Mouse (Mus musculus): ENCODE results near the gene Lrrc36. TPM values are rescaled to one million over a fixed set of nuclear protein-coding genes. Genes with fewer than 3 reads are reported as not detected.

Lrrc36 gene
- polyA plus RNA-seq, 1 experiment from 2014 or later: 0.09 TPM

DNA sequence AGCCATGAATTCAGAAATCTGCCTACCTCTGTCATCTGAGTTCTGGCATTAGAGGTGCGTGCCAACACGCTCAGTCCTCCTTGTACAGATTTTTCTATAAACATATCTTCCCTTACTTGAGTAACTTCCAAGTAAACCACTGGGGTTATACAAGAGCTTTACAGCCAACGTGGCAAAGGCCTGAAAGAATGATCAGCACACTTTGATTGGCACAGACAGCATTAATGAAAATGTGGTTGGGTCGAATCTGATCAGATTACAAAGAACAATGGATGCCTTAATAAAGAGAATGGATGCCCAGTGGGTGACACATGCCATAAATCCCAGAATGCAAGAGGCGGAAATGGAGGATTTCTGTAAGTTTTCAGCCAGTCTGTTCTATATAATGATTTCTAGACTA, 22.8 kb downstream of the Lrrc36 start:
- Histone ChIP-seq H3K36me3 (ENCODE audit: control insufficient read depth, insufficient read depth) (no peaks in the 10 kb centered on the region), H3K27me3 (ENCODE audit: control insufficient read depth, insufficient read depth, low read depth, low read length) (peaks cover 6% of the 10 kb centered on the region; the same call in 1 of the 2 replicates), H3K27ac (ENCODE audit: low read length) (no peak overlapping the region), H3K4me1 (ENCODE audit: control insufficient read depth, low read depth, low read length) (no peaks in the 10 kb centered on the region), H3K9me3 (replicated peaks; ENCODE audit: control insufficient read depth, low read length) (no peaks in the 10 kb centered on the region), H3K9ac (ENCODE audit: low read depth, low read length) (no peak overlapping the region), H3K4me3 (ENCODE audit: low read depth, low read length) (no peak overlapping the region), H3K4me2 (ENCODE audit: low read depth, low read length) (no peak overlapping the region)
- no peak for ATAC-seq (ENCODE audit: low read depth)
- 47% methylated on average over 5 of the region's 5 CpGs for WGBS (ENCODE audit: insufficient replicate concordance)

DNA sequence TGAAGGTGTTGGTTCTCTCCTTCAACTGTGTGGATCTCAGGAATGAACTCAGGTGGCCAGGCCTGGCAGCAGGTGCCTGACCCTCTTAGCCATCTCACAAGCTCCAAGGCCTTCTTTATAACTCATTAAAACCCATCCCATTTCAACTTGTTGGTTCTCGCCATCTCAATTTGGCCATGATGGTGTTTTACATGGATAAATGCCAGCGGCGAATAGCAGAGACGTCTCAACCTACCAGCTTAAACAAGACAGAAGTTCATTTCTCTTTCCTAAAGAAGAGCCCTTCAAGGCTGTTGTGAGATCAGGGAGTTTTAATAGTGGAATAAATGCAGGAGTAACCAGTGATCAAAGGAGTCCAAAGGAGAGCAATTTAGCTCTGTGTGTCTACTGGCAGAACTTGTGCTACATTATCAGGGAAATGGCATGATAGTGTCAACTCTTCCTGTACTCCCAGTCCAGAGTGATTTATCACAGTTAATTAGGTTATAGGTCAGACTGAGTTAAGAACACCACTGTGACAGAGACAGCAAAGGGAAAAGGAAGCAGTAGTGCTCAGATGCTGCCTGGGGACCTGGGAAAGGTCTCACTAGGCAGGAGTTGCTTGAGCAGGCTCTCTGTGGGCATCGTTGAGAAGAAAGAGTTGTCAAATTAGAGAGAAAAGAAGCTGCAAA, 23.8 kb downstream of the Lrrc36 start:
- H3K9me3 ChIP-seq (replicated peaks; ENCODE audit: control insufficient read depth, low read length): no peaks in the 10 kb centered on the region
- no peak overlapping the region for H3K4me3 ChIP-seq (ENCODE audit: low read depth, low read length)
- no peaks in the 10 kb centered on the region for H3K36me3 ChIP-seq (ENCODE audit: control insufficient read depth, insufficient read depth)
- no peak overlapping the region for H3K9ac ChIP-seq (ENCODE audit: low read depth, low read length)
- peaks cover 6% of the 10 kb centered on the region; the same call in 1 of the 2 replicates for H3K27me3 ChIP-seq (ENCODE audit: control insufficient read depth, insufficient read depth, low read depth, low read length)
- no peak overlapping the region for H3K27ac ChIP-seq (ENCODE audit: low read length)
- no peak overlapping the region for H3K4me2 ChIP-seq (ENCODE audit: low read depth, low read length)
- WGBS (ENCODE audit: insufficient replicate concordance): 63% methylated on average over 5 of the region's 5 CpGs
- H3K4me1 ChIP-seq (ENCODE audit: control insufficient read depth, low read depth, low read length): no peaks in the 10 kb centered on the region
- ATAC-seq (ENCODE audit: low read depth): no peak

DNA sequence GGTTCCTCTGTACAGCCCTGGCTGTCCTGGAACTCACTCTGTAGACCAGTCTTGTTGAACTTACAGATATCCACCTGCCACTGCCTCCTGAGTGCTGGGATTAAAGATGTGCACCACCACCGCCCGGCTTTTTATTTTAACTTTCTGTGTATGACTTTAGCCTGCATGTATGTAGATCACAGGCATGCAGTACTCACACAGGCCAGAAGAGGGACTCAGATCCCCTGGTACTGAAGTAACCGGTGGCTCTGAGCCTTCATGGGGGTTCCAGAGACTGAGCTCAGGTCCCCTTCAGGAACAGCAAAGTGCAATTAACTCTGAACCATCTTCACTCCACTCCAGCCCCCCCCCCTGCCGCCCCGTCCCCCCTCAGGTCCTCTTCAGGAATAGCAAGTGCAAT, 25.5 kb downstream of the Lrrc36 start:
- ATAC-seq (ENCODE audit: low read depth): no peak
- no peaks in the 10 kb centered on the region for H3K36me3 ChIP-seq (ENCODE audit: control insufficient read depth, insufficient read depth)
- no peak overlapping the region for H3K9ac ChIP-seq (ENCODE audit: low read depth, low read length)
- H3K27me3 ChIP-seq (ENCODE audit: control insufficient read depth, insufficient read depth, low read depth, low read length): peaks cover 3% of the 10 kb centered on the region; the same call in 1 of the 2 replicates
- H3K9me3 ChIP-seq (replicated peaks; ENCODE audit: control insufficient read depth, low read length): no peaks in the 10 kb centered on the region
- no peak overlapping the region for H3K4me2 ChIP-seq (ENCODE audit: low read depth, low read length)
- H3K4me3 ChIP-seq (ENCODE audit: low read depth, low read length): no peak overlapping the region
- H3K27ac ChIP-seq (ENCODE audit: low read length): no peak overlapping the region
- whole genome bisulfite sequencing (ENCODE audit: insufficient replicate concordance): 50% methylated on average over 5 of the region's 5 CpGs
- H3K4me1 ChIP-seq (ENCODE audit: control insufficient read depth, low read depth, low read length): peaks cover 1% of the 10 kb centered on the region; the same call in 1 of the 2 replicates

DNA sequence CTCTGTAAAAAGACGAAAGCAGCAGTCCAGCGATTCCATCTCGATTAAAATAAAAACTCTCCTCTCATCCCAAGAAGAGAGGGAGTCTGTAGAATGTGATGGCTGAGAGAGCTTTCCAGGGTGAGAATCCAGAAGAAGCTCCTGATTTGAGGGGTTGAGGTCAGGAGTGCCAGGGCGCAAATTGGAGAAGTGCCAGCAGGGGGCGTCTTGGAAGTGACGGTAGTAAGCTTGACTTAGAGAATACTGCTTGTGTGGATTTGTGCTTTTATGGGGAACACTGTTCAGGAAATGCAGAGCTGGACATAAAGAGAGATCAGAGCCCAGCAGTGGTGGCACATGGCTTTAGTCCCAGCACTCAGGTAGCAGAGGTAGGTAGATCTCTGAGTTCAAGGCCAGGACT, 28.1 kb downstream of the Lrrc36 start:
- Histone ChIP-seq H3K9ac (ENCODE audit: low read depth, low read length) (no peak overlapping the region), H3K36me3 (ENCODE audit: control insufficient read depth, insufficient read depth) (no peaks in the 10 kb centered on the region), H3K4me1 (ENCODE audit: control insufficient read depth, low read depth, low read length) (peaks cover 13% of the 10 kb centered on the region), H3K27ac (ENCODE audit: low read length) (no peak overlapping the region), H3K9me3 (replicated peaks; ENCODE audit: control insufficient read depth, low read length) (no peaks in the 10 kb centered on the region), H3K27me3 (ENCODE audit: control insufficient read depth, insufficient read depth, low read depth, low read length) (peaks cover 3% of the 10 kb centered on the region; the same call in 1 of the 2 replicates), H3K4me2 (ENCODE audit: low read depth, low read length) (no peak overlapping the region), H3K4me3 (ENCODE audit: low read depth, low read length) (no peak overlapping the region)
- WGBS (ENCODE audit: insufficient replicate concordance): 5% methylated on average over 6 of the region's 6 CpGs
- no peak for ATAC-seq (ENCODE audit: low read depth)

DNA sequence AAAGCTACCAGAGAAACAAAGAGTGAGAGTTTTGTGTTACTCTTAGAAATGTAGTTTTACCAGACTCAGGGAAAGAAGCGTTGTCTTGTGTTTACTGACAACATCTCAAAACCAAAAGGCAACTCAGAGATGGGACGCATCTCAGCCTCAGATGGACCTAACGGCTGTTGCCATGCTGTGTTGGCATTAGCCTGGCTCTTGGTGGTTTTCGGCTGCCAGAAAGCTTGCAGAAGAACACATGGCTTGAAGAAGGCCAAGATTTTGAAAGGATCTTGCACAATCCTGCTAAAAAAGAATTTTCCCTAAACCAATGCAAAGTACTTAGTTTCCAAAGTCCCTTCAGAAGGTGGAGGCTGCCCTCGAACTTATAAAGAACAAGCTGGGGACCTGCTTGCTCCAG, 29.3 kb downstream of the Lrrc36 start:
- no peak for ATAC-seq (ENCODE audit: low read depth)
- Histone ChIP-seq H3K27me3 (ENCODE audit: control insufficient read depth, insufficient read depth, low read depth, low read length) (no peaks in the 10 kb centered on the region), H3K36me3 (ENCODE audit: control insufficient read depth, insufficient read depth) (no peaks in the 10 kb centered on the region), H3K4me1 (ENCODE audit: control insufficient read depth, low read depth, low read length) (peaks cover 22% of the 10 kb centered on the region), H3K27ac (ENCODE audit: low read length) (no peak overlapping the region), H3K9me3 (replicated peaks; ENCODE audit: control insufficient read depth, low read length) (no peaks in the 10 kb centered on the region), H3K4me3 (ENCODE audit: low read depth, low read length) (no peak overlapping the region), H3K9ac (ENCODE audit: low read depth, low read length) (no peak overlapping the region), H3K4me2 (ENCODE audit: low read depth, low read length) (no peak overlapping the region)
- 79% methylated on average over 5 of the region's 5 CpGs for WGBS (ENCODE audit: insufficient replicate concordance)

DNA sequence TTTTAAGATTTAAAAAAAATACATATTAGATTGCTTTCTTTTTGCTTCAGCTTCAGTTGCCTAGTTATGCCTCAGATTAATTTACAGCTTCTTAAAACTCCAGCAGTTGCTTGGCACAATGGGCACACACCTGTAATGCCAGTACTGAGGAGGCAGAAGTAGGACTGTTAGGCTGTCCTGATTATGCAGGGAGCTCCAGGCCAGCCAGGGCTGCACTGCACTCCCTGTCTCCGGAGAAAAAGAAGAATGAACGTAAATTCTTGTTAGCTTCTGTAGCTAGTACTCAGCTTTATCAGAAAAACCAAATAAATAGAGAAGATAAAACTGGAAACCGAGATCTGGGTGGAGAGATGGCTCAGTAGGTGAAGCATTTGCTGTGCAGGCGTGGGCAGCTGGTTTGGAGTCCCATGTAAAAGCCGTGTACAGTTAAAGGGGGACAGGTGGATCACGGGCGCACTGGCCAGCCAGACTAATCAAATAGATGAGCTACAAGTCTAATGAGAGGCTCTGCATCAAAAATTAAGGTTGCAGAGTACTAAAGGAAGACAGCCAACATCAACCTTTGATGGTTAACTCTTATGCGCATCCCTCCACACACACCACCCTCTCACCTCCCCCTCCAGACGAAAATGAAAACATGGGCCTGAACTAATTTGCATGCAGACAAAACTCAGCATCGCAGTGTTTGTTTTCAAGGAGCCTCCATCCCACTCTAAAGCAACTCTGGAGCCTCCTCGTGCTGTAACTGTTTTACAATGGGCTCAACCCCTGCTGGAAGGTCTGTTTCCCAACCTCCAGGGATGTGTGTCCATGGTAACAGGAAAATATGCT, 32.1 kb downstream of the Lrrc36 start:
- Histone ChIP-seq H3K4me3 (ENCODE audit: low read depth, low read length) (no peak overlapping the region), H3K27ac (ENCODE audit: low read length) (peak overlapping the region; percentile 3; the same call in 1 of the 2 replicates), H3K9me3 (replicated peaks; ENCODE audit: control insufficient read depth, low read length) (no peaks in the 10 kb centered on the region), H3K4me2 (ENCODE audit: low read depth, low read length) (no peak overlapping the region), H3K4me1 (ENCODE audit: control insufficient read depth, low read depth, low read length) (peaks cover 35% of the 10 kb centered on the region), H3K27me3 (ENCODE audit: control insufficient read depth, insufficient read depth, low read depth, low read length) (no peaks in the 10 kb centered on the region), H3K9ac (ENCODE audit: low read depth, low read length) (no peak overlapping the region), H3K36me3 (ENCODE audit: control insufficient read depth, insufficient read depth) (no peaks in the 10 kb centered on the region)
- no peak for ATAC-seq (ENCODE audit: low read depth)
- WGBS (ENCODE audit: insufficient replicate concordance): 35% methylated on average over 11 of the region's 11 CpGs

DNA sequence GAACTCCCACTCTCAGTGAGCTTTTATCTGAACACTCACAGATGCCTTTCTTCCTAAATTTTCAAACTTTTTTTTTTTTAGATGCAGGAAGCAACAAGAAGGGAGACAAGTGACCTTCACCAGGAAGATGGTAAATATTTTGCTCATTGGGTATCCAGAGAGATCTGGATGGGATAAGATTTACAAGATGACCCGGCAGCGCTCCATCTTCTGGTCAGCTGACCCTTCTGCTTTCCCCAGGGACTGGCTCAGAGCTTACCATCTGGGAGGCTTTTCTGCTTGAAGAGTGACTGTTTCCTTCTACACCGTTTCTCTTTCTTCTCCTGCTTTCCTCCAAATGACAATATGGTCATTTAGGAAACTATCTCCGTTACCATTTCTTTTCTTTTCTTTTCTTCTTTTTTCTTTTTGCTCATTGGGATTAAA, 32.8 kb downstream of the Lrrc36 start:
- Histone ChIP-seq H3K9me3 (replicated peaks; ENCODE audit: control insufficient read depth, low read length) (no peaks in the 10 kb centered on the region), H3K9ac (ENCODE audit: low read depth, low read length) (no peak overlapping the region), H3K4me1 (ENCODE audit: control insufficient read depth, low read depth, low read length) (peaks cover 35% of the 10 kb centered on the region), H3K4me2 (ENCODE audit: low read depth, low read length) (no peak overlapping the region), H3K36me3 (ENCODE audit: control insufficient read depth, insufficient read depth) (no peaks in the 10 kb centered on the region), H3K27ac (ENCODE audit: low read length) (no peak overlapping the region; the same call in 1 of the 2 replicates), H3K27me3 (ENCODE audit: control insufficient read depth, insufficient read depth, low read depth, low read length) (no peaks in the 10 kb centered on the region), H3K4me3 (ENCODE audit: low read depth, low read length) (no peak overlapping the region)
- WGBS (ENCODE audit: insufficient replicate concordance): 60% methylated on average over 4 of the region's 4 CpGs
- no peak for ATAC-seq (ENCODE audit: low read depth)

DNA sequence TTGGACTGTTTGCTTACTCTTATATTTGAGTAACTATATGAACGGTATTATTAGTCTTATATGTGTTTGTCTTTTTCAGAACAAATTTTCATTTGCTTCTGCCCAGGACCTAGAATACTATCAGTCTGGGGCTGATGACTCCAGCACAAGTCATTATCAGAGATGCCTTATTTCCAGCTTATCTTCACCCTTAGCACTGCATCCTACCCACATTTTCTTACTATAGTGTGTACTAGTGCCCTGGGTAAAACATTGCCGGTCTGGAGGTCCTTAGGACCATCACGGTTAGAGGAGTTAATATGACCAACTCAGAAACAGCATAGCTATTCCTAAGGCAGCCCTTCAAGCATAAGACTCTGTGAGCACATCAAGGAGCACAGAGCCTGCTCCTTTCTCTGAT, 34.8 kb downstream of the Lrrc36 start:
- 0 out of 2 replicates have a peak overlapping the region, but pooled peaks have one; percentile 14 for H3K4me3 ChIP-seq (ENCODE audit: low read depth, low read length)
- H3K9ac ChIP-seq (ENCODE audit: low read depth, low read length): peak overlapping the region; percentile 43
- H3K27ac ChIP-seq (ENCODE audit: low read length): peak overlapping the region; percentile 84
- peak overlapping the region; percentile 50 for H3K4me2 ChIP-seq (ENCODE audit: low read depth, low read length)
- H3K36me3 ChIP-seq (ENCODE audit: control insufficient read depth, insufficient read depth): no peaks in the 10 kb centered on the region
- H3K4me1 ChIP-seq (ENCODE audit: control insufficient read depth, low read depth, low read length): peaks cover 38% of the 10 kb centered on the region
- ATAC-seq (ENCODE audit: low read depth): peak; percentile 97
- no peaks in the 10 kb centered on the region; the same call in 1 of the 2 replicates for H3K27me3 ChIP-seq (ENCODE audit: control insufficient read depth, insufficient read depth, low read depth, low read length)
- 29% methylated on average over 3 of the region's 3 CpGs for WGBS (ENCODE audit: insufficient replicate concordance)
- no peaks in the 10 kb centered on the region for H3K9me3 ChIP-seq (replicated peaks; ENCODE audit: control insufficient read depth, low read length)

DNA sequence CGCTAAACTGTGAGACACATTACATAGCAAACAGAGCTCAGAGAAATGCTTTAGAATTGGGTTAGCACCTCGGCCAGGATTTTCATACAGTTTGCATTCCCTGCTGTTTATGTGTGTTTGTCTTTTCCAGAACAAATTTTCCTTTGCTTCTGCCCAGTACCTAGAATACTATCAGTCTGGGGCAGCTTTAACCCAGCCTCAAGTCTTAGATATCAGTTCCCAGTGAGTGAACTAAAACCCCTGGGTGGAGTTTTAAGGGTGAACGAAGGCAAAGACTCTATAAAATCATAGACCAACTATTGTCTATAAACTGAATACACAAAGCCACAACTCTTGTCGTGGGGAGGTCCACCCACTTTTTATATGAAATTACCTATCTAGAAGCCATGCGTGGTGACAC, 35.2 kb downstream of the Lrrc36 start:
- Histone ChIP-seq H3K9ac (ENCODE audit: low read depth, low read length) (peak overlapping the region; percentile 43), H3K4me3 (ENCODE audit: low read depth, low read length) (0 out of 2 replicates have a peak overlapping the region, but pooled peaks have one; percentile 14), H3K36me3 (ENCODE audit: control insufficient read depth, insufficient read depth) (no peaks in the 10 kb centered on the region), H3K27ac (ENCODE audit: low read length) (peak overlapping the region; percentile 84), H3K27me3 (ENCODE audit: control insufficient read depth, insufficient read depth, low read depth, low read length) (no peaks in the 10 kb centered on the region; the same call in 1 of the 2 replicates), H3K4me2 (ENCODE audit: low read depth, low read length) (peak overlapping the region; percentile 50), H3K4me1 (ENCODE audit: control insufficient read depth, low read depth, low read length) (peaks cover 38% of the 10 kb centered on the region), H3K9me3 (replicated peaks; ENCODE audit: control insufficient read depth, low read length) (no peaks in the 10 kb centered on the region)
- ATAC-seq (ENCODE audit: low read depth): peak; percentile 94
- 29% methylated on average over 5 of the region's 5 CpGs for WGBS (ENCODE audit: insufficient replicate concordance)
